Mouse (Mus musculus): Measurements from ENCODE around the gene Gab3. TPM values are rescaled to one million over a fixed set of nuclear protein-coding genes. Genes with fewer than 3 reads are reported as not detected.

Gene Gab3
- polyA plus RNA-seq (2012; rRNA removed) = 0.43 and 0.66 TPM in 2 replicates

- no peak within 1 kb of the TSS for H3K27ac ChIP-seq (ENCODE audit: insufficient read depth, low read depth, low read length)
- WGBS = under 1% methylated on average over 5 of the region's 17 CpGs
Observed at GRCm38 (mm10) chrX:75084774-75085508, at the start of gene Gab3. Gene Gab3 (minus strand): TSS chrX:75085458.

DNA sequence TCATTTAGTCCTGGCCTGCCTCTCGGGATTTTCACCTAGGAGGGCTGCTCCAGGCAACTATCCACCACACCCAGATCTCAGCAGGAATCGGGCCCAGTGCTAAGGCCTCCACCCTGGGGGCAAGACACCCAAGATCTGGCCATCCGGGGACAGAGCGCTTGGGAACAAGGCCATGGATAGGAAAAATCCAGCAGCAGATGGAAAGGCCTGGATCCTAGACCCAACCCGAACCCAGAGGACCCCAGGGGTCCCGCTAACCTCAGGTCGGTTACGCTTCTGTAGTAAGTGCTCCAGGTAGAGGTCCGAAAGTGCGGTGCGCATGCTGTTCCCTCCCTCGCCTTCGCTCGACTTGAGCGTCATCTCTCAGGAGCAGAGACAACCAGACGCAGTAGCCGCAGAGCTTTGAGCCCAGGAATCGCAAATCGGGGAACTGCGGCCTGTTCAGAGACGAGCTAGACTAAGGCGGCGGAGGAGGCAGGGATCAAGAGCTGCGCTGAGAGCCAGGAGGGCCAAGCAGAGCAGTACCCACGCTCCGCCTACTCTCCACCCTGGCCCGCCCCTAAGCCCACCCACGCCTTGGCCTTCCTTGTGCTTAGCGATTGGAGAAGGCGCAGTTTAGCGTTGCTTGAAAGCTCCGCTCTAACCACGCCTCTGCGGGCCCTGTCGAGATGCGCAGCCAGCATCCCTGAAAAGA is 45.4 kb upstream of the Gab3 start, which contains the start of gene Mpp1:
Gene Mpp1, minus strand, starts transcription at position 550 of the 694 bp plus-strand sequence.
- Histone ChIP-seq H3K36me3 (ENCODE audit: control insufficient read depth, insufficient read depth, low read length) (no peaks in the 10 kb centered on the region), H3K27ac (ENCODE audit: insufficient read depth, low read depth, low read length) (peak within 1 kb of the TSS; percentile 66), H3K4me3 (ENCODE audit: insufficient read depth, low read depth, low read length) (peak within 1 kb of the TSS; percentile 85), H3K27me3 (replicated peaks; ENCODE audit: control insufficient read depth, insufficient read depth, low read length) (no peaks in the 10 kb centered on the region), H3K4me1 (ENCODE audit: control insufficient read depth, insufficient read depth, low read length) (no peaks in the 10 kb centered on the region; the same call in 1 of the 2 replicates)
- peak; percentile 90 for DNase-seq
- TF ChIP-seq CTCF (conservative IDR thresholded peaks at IDR 0.05; ENCODE audit: insufficient read depth, insufficient read length, low read depth, low read length) (no peak), POLR2A (IDR thresholded peaks at IDR 0.05; ENCODE audit: low read depth, low read length) (peak; percentile 90)
- WGBS = 0% methylated on average over 36 of the region's 36 CpGs

More at GRCm38 (mm10) chrX:75084774-75085508, at the start of gene Gab3:
- no peak for TF ChIP-seq POLR2A (IDR thresholded peaks at IDR 0.05; ENCODE audit: low read depth, low read length)
- no peaks in the 10 kb centered on the region for H3K4me1 ChIP-seq (ENCODE audit: control insufficient read depth, insufficient read depth, low read length)
- DNase-seq = peak; percentile 63
- no peaks in the 10 kb centered on the region for H3K27me3 ChIP-seq (replicated peaks; ENCODE audit: control insufficient read depth, insufficient read depth, low read length)
- peak within 1 kb of the TSS; percentile 89 for H3K4me3 ChIP-seq (ENCODE audit: insufficient read depth, low read depth, low read length)
- no peaks in the 10 kb centered on the region for H3K36me3 ChIP-seq (ENCODE audit: control insufficient read depth, insufficient read depth, low read length)

DNA sequence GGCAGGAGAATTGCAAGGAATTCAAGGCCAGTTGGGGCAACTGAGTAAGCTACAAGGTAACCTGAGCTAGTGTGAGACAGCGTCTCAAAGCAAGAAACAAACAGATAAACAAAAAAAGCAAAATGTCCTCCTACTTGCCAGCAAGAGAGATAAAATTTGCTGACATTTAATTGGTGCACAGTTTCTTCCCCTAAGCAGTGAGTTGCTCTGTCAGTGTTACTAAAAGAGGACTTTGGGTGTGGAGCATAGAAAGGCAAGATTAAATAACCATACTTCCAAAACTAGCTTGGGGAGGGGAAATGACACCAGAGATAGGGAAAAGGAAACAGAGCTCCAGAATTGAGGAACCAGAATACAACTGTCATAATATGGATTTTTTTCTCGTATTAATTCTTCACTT is 44.2 kb upstream of the Gab3 start:
- WGBS = 55% methylated on average over 2 of the region's 2 CpGs
- DNase-seq = no peak
- peak overlapping the region; percentile 82 for H3K27ac ChIP-seq (ENCODE audit: insufficient read depth, low read depth, low read length)
- H3K4me3 ChIP-seq (ENCODE audit: insufficient read depth, low read depth, low read length) = peak overlapping the region; percentile 33
- H3K27me3 ChIP-seq (replicated peaks; ENCODE audit: control insufficient read depth, insufficient read depth, low read length) = no peaks in the 10 kb centered on the region
- no peaks in the 10 kb centered on the region for H3K36me3 ChIP-seq (ENCODE audit: control insufficient read depth, insufficient read depth, low read length)
- TF ChIP-seq CTCF (conservative IDR thresholded peaks at IDR 0.05; ENCODE audit: insufficient read depth, insufficient read length, low read depth, low read length) (no peak), POLR2A (IDR thresholded peaks at IDR 0.05; ENCODE audit: low read depth, low read length) (no peak)
- H3K4me1 ChIP-seq (ENCODE audit: control insufficient read depth, insufficient read depth, low read length) = no peaks in the 10 kb centered on the region; the same call in 1 of the 2 replicates

DNA sequence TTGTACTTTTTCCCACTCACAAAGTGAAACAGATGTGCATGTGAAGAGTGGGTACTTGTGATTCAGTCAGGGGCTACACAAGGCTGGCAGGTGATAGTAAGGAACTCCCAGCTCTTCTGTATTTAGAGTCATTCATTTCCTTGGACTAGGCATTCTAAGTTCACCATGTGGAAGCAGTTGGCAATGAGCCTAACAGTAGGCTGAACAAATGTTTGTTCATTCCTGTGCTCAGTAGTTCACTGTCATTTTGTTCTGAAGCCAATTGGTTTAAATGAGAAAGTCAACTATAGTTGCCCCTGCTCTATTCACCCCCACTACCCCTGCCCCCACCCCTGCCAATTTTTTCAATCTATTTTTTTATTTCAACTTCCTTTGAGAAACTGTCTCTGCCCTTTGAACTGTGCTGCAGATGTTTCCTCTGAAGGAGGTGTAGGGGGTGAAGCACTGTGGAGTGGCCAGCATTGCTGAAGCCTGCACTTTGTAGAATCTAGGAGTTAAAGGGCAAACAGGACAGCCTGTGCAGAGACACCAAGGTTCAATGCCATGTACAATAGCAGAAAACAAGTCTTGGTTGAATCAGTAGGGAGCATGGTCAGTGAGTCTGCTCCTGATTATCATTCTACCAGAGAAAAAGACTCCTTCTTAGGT is 43.2 kb upstream of the Gab3 start:
- TF ChIP-seq CTCF (conservative IDR thresholded peaks at IDR 0.05; ENCODE audit: insufficient read depth, insufficient read length, low read depth, low read length) = no peak
- no peak for TF ChIP-seq POLR2A (IDR thresholded peaks at IDR 0.05; ENCODE audit: low read depth, low read length)
- H3K4me1 ChIP-seq (ENCODE audit: control insufficient read depth, insufficient read depth, low read length) = no peaks in the 10 kb centered on the region; the same call in 1 of the 2 replicates
- peak; percentile 80 for DNase-seq
- H3K4me3 ChIP-seq (ENCODE audit: insufficient read depth, low read depth, low read length) = no peak overlapping the region
- H3K27ac ChIP-seq (ENCODE audit: insufficient read depth, low read depth, low read length) = peak overlapping the region; percentile 74; the same call in 1 of the 2 replicates
- H3K27me3 ChIP-seq (replicated peaks; ENCODE audit: control insufficient read depth, insufficient read depth, low read length) = no peaks in the 10 kb centered on the region
- H3K36me3 ChIP-seq (ENCODE audit: control insufficient read depth, insufficient read depth, low read length) = no peaks in the 10 kb centered on the region

- Histone ChIP-seq H3K27ac (ENCODE audit: insufficient read depth, low read depth, low read length) (no peak overlapping the region), H3K27me3 (replicated peaks; ENCODE audit: control insufficient read depth, insufficient read depth, low read length) (no peaks in the 10 kb centered on the region), H3K36me3 (ENCODE audit: control insufficient read depth, insufficient read depth, low read length) (no peaks in the 10 kb centered on the region), H3K4me3 (ENCODE audit: insufficient read depth, low read depth, low read length) (no peak overlapping the region), H3K4me1 (ENCODE audit: control insufficient read depth, insufficient read depth, low read length) (no peaks in the 10 kb centered on the region; the same call in 1 of the 2 replicates)
- DNase-seq = no peak
- TF ChIP-seq CTCF (conservative IDR thresholded peaks at IDR 0.05; ENCODE audit: insufficient read depth, insufficient read length, low read depth, low read length) = no peak
- TF ChIP-seq POLR2A (IDR thresholded peaks at IDR 0.05; ENCODE audit: low read depth, low read length) = no peak
Observed at GRCm38 (mm10) chrX:75126893-75127292, 41.6 kb upstream of the Gab3 start.

DNA sequence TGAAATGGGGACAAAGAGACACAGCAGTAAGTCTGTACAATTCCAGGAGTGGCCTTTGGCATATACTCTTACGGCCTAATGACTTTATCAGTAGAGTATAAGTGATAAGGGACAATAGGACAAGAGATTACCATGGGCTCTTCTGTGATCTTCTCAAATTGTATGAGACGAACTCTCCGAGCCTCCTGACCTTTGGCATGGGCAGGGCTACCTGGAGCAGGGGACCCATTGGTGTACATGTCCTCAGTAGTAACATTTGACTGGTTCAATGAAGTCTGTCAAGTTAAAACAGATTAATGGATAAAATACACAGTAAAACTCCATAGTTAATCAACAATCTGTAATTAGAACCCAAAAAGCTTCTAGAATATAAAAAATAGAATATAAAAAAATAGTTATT is 40.3 kb upstream of the Gab3 start:
- peak; percentile 66 for DNase-seq
- Histone ChIP-seq H3K27me3 (replicated peaks; ENCODE audit: control insufficient read depth, insufficient read depth, low read length) (no peaks in the 10 kb centered on the region), H3K27ac (ENCODE audit: insufficient read depth, low read depth, low read length) (no peak overlapping the region), H3K36me3 (ENCODE audit: control insufficient read depth, insufficient read depth, low read length) (no peaks in the 10 kb centered on the region), H3K4me3 (ENCODE audit: insufficient read depth, low read depth, low read length) (no peak overlapping the region), H3K4me1 (ENCODE audit: control insufficient read depth, insufficient read depth, low read length) (no peaks in the 10 kb centered on the region; the same call in 1 of the 2 replicates)
- WGBS = 59% methylated on average over 3 of the region's 3 CpGs
- TF ChIP-seq POLR2A (IDR thresholded peaks at IDR 0.05; ENCODE audit: low read depth, low read length) (no peak), CTCF (conservative IDR thresholded peaks at IDR 0.05; ENCODE audit: insufficient read depth, insufficient read length, low read depth, low read length) (no peak)

- H3K27ac ChIP-seq (ENCODE audit: insufficient read depth, low read depth, low read length) = no peak overlapping the region
- TF ChIP-seq POLR2A (IDR thresholded peaks at IDR 0.05; ENCODE audit: low read depth, low read length) = no peak
- TF ChIP-seq CTCF (conservative IDR thresholded peaks at IDR 0.05; ENCODE audit: insufficient read depth, insufficient read length, low read depth, low read length) = no peak
- no peaks in the 10 kb centered on the region for H3K27me3 ChIP-seq (replicated peaks; ENCODE audit: control insufficient read depth, insufficient read depth, low read length)
- H3K4me3 ChIP-seq (ENCODE audit: insufficient read depth, low read depth, low read length) = no peak overlapping the region
- peaks cover 2% of the 10 kb centered on the region for H3K36me3 ChIP-seq (ENCODE audit: control insufficient read depth, insufficient read depth, low read length)
- H3K4me1 ChIP-seq (ENCODE audit: control insufficient read depth, insufficient read depth, low read length) = no peaks in the 10 kb centered on the region
- no peak for DNase-seq
Observed at GRCm38 (mm10) chrX:75115550-75115949, 30.3 kb upstream of the Gab3 start.
